Mouse (Mus musculus): Measurements from ENCODE around the gene Zfp72. TPM values are rescaled to one million over a fixed set of nuclear protein-coding genes. Genes with fewer than 3 reads are reported as not detected.

Gene Zfp72
- polyA plus RNA-seq (2015; fragmentation: Nextera tagmentation; extraction: Ambion mirVana): 7.5 and 7.6 TPM in 2 replicates

GRCm38 (mm10) chr13:74390371-74390990, at the start of gene Zfp72:
Gene Zfp72 (minus strand): TSS chr13:74390836.
- Histone ChIP-seq H3K4me2 (peak within 1 kb of the TSS; percentile 70), H3K9me3 (replicated peaks) (no peaks in the 10 kb centered on the region), H3K36me3 (no peaks in the 10 kb centered on the region), H3K27me3 (no peaks in the 10 kb centered on the region; the same call in 1 of the 2 replicates), H3K4me1 (peaks cover 10% of the 10 kb centered on the region), H3K4me3 (replicated peaks) (peak within 1 kb of the TSS; percentile 71), H3K27ac (peak within 1 kb of the TSS; percentile 60), H3K9ac (peak within 1 kb of the TSS; percentile 59)
- peak; percentile 93 for ATAC-seq (replicated peaks; ENCODE audit: low FRiP score)
- 2% methylated on average over 14 of the region's 14 CpGs for WGBS

GRCm38 (mm10) chr13:74439895-74440294, 49.3 kb upstream of the Zfp72 start:
- no peak for ATAC-seq (replicated peaks; ENCODE audit: low FRiP score)

GRCm38 (mm10) chr13:74399298-74399839, 8.7 kb upstream of the Zfp72 start, which contains the start of gene Ftl1-ps1:
Gene Ftl1-ps1 (plus strand): TSS chr13:74399694.
- peak within 1 kb of the TSS; percentile 53 for H3K4me2 ChIP-seq

More at GRCm38 (mm10) chr13:74439895-74440294, 49.3 kb upstream of the Zfp72 start:
- Histone ChIP-seq H3K27ac (no peak overlapping the region), H3K4me2 (peak overlapping the region; percentile 4; the same call in 1 of the 2 replicates), H3K4me1 (no peaks in the 10 kb centered on the region), H3K27me3 (no peaks in the 10 kb centered on the region), H3K9me3 (replicated peaks) (peaks cover 44% of the 10 kb centered on the region), H3K4me3 (replicated peaks) (no peak overlapping the region), H3K36me3 (peaks cover 29% of the 10 kb centered on the region), H3K9ac (no peak overlapping the region)
- 28% methylated on average over 19 of the region's 19 CpGs for WGBS

GRCm38 (mm10) chr13:74391156-74391555, 520 bp upstream of the Zfp72 start:
- WGBS: 67% methylated on average over 2 of the region's 2 CpGs
- ATAC-seq (replicated peaks; ENCODE audit: low FRiP score): peak; percentile 40

More at GRCm38 (mm10) chr13:74399298-74399839, 8.7 kb upstream of the Zfp72 start, which contains the start of gene Ftl1-ps1:
- Histone ChIP-seq H3K27ac (no peak within 1 kb of the TSS), H3K9ac (no peak within 1 kb of the TSS), H3K27me3 (no peaks in the 10 kb centered on the region; the same call in 1 of the 2 replicates), H3K36me3 (no peaks in the 10 kb centered on the region), H3K4me1 (peaks cover 6% of the 10 kb centered on the region; the same call in 1 of the 2 replicates), H3K4me3 (replicated peaks) (peak within 1 kb of the TSS; percentile 26), H3K9me3 (replicated peaks) (no peaks in the 10 kb centered on the region)
- WGBS: 11% methylated on average over 11 of the region's 11 CpGs
- peak; percentile 70 for ATAC-seq (replicated peaks; ENCODE audit: low FRiP score)

GRCm38 (mm10) chr13:74389730-74390129, 906 bp downstream of the Zfp72 start:
- WGBS: 69% methylated on average over 6 of the region's 6 CpGs

More at GRCm38 (mm10) chr13:74391156-74391555, 520 bp upstream of the Zfp72 start:
- Histone ChIP-seq H3K9me3 (replicated peaks) (no peaks in the 10 kb centered on the region), H3K9ac (no peak overlapping the region), H3K27me3 (no peaks in the 10 kb centered on the region; the same call in 1 of the 2 replicates), H3K27ac (no peak overlapping the region), H3K4me1 (peaks cover 10% of the 10 kb centered on the region), H3K36me3 (no peaks in the 10 kb centered on the region), H3K4me2 (no peak overlapping the region), H3K4me3 (replicated peaks) (no peak overlapping the region)

GRCm38 (mm10) chr13:74382289-74382688, 8.3 kb downstream of the Zfp72 start:
- peak; percentile 69 for ATAC-seq (replicated peaks; ENCODE audit: low FRiP score)
- Histone ChIP-seq H3K36me3 (no peaks in the 10 kb centered on the region), H3K9ac (no peak overlapping the region), H3K9me3 (replicated peaks) (no peaks in the 10 kb centered on the region), H3K4me1 (peaks cover 10% of the 10 kb centered on the region), H3K27ac (peak overlapping the region; percentile 79), H3K27me3 (no peaks in the 10 kb centered on the region), H3K4me3 (replicated peaks) (no peak overlapping the region), H3K4me2 (peak overlapping the region; percentile 31; the same call in 1 of the 2 replicates)
- 21% methylated on average over 3 of the region's 3 CpGs for WGBS

More at GRCm38 (mm10) chr13:74389730-74390129, 906 bp downstream of the Zfp72 start:
- Histone ChIP-seq H3K27ac (no peak overlapping the region), H3K36me3 (no peaks in the 10 kb centered on the region), H3K4me1 (peaks cover 10% of the 10 kb centered on the region), H3K9ac (no peak overlapping the region), H3K4me2 (peak overlapping the region; percentile 70), H3K4me3 (replicated peaks) (peak overlapping the region; percentile 71), H3K9me3 (replicated peaks) (no peaks in the 10 kb centered on the region), H3K27me3 (no peaks in the 10 kb centered on the region)
- ATAC-seq (replicated peaks; ENCODE audit: low FRiP score): 0 out of 2 replicates have a peak, but pooled peaks have one; percentile 17

GRCm38 (mm10) chr13:74381533-74382276, 8.9 kb downstream of the Zfp72 start:
- no peaks in the 10 kb centered on the region for H3K27me3 ChIP-seq
- H3K4me3 ChIP-seq (replicated peaks): no peak overlapping the region
- no peaks in the 10 kb centered on the region for H3K9me3 ChIP-seq (replicated peaks)
- peaks cover 10% of the 10 kb centered on the region for H3K4me1 ChIP-seq
- 42% methylated on average over 10 of the region's 10 CpGs for WGBS
- H3K4me2 ChIP-seq: peak overlapping the region; percentile 31; the same call in 1 of the 2 replicates
- H3K36me3 ChIP-seq: no peaks in the 10 kb centered on the region
- peak overlapping the region; percentile 79 for H3K27ac ChIP-seq
- no peak overlapping the region for H3K9ac ChIP-seq
- peak; percentile 68 for ATAC-seq (replicated peaks; ENCODE audit: low FRiP score)

- Histone ChIP-seq H3K9me3 (replicated peaks) (no peaks in the 10 kb centered on the region), H3K4me3 (replicated peaks) (no peak within 1 kb of the TSS), H3K36me3 (peaks cover 32% of the 10 kb centered on the region), H3K4me1 (no peaks in the 10 kb centered on the region), H3K27me3 (no peaks in the 10 kb centered on the region), H3K27ac (no peak within 1 kb of the TSS), H3K4me2 (no peak within 1 kb of the TSS), H3K9ac (no peak within 1 kb of the TSS)
- no peak for ATAC-seq (replicated peaks; ENCODE audit: low FRiP score)
- WGBS: 75% methylated on average over 8 of the region's 8 CpGs
Measured at GRCm38 (mm10) chr13:74363859-74364235, 26.8 kb downstream of the Zfp72 start, which contains the start of gene Lrrc14b. Gene Lrrc14b (minus strand): TSS chr13:74364005.

- H3K9me3 ChIP-seq (replicated peaks): no peaks in the 10 kb centered on the region
- no peaks in the 10 kb centered on the region for H3K4me1 ChIP-seq
- no peak overlapping the region for H3K4me2 ChIP-seq
- no peak overlapping the region for H3K27ac ChIP-seq
- H3K36me3 ChIP-seq: peaks cover 38% of the 10 kb centered on the region
- H3K4me3 ChIP-seq (replicated peaks): no peak overlapping the region
- H3K9ac ChIP-seq: no peak overlapping the region
- WGBS: 85% methylated on average over 13 of the region's 13 CpGs
- 0 out of 2 replicates have a peak, but pooled peaks have one; percentile 15 for ATAC-seq (replicated peaks; ENCODE audit: low FRiP score)
- no peaks in the 10 kb centered on the region for H3K27me3 ChIP-seq
Measured at GRCm38 (mm10) chr13:74363176-74363858, 27.3 kb downstream of the Zfp72 start.

GRCm38 (mm10) chr13:74362218-74362617, 28.4 kb downstream of the Zfp72 start:
- Histone ChIP-seq H3K36me3 (peaks cover 48% of the 10 kb centered on the region), H3K27ac (no peak overlapping the region), H3K27me3 (no peaks in the 10 kb centered on the region), H3K4me1 (no peaks in the 10 kb centered on the region), H3K4me2 (no peak overlapping the region), H3K4me3 (replicated peaks) (no peak overlapping the region), H3K9me3 (replicated peaks) (no peaks in the 10 kb centered on the region), H3K9ac (no peak overlapping the region)
- ATAC-seq (replicated peaks; ENCODE audit: low FRiP score): no peak
- WGBS: 66% methylated on average over 2 of the region's 2 CpGs

- Histone ChIP-seq H3K4me2 (no peak overlapping the region), H3K27ac (no peak overlapping the region), H3K9me3 (replicated peaks) (no peaks in the 10 kb centered on the region), H3K4me3 (replicated peaks) (no peak overlapping the region), H3K36me3 (peaks cover 83% of the 10 kb centered on the region), H3K9ac (no peak overlapping the region), H3K4me1 (no peaks in the 10 kb centered on the region), H3K27me3 (no peaks in the 10 kb centered on the region)
- ATAC-seq (replicated peaks; ENCODE audit: low FRiP score): no peak
- 97% methylated on average over 13 of the region's 13 CpGs for WGBS
Measured at GRCm38 (mm10) chr13:74356491-74356890, 34.1 kb downstream of the Zfp72 start.

All from kidney, embryonic 15.5 days (tissue).